Mouse (Mus musculus): ENCODE data around the gene Akap13. TPM values are rescaled to one million over a fixed set of nuclear protein-coding genes. Genes with fewer than 3 reads are reported as not detected.

Gene Akap13
- polyA plus RNA-seq, 1 experiment, result 51.8 TPM

- Histone ChIP-seq H3K4me1 (ENCODE audit: control insufficient read depth, insufficient read depth, low read length) (peaks cover 7% of the 10 kb centered on the region; the same call in 1 of the 2 replicates), H3K27ac (ENCODE audit: insufficient read depth, low read length) (no peak overlapping the region), H3K4me3 (ENCODE audit: insufficient read depth, low read length) (no peak overlapping the region)
- TF ChIP-seq CTCF (IDR thresholded peaks at IDR 0.05; ENCODE audit: borderline replicate concordance, insufficient read depth, low read length), result no peak
- TF ChIP-seq POLR2A (IDR thresholded peaks at IDR 0.05; ENCODE audit: low read depth, low read length), result no peak
Measured at GRCm38 (mm10) chr7:75710920-75711319, 255.6 kb downstream of the Akap13 start.

DNA sequence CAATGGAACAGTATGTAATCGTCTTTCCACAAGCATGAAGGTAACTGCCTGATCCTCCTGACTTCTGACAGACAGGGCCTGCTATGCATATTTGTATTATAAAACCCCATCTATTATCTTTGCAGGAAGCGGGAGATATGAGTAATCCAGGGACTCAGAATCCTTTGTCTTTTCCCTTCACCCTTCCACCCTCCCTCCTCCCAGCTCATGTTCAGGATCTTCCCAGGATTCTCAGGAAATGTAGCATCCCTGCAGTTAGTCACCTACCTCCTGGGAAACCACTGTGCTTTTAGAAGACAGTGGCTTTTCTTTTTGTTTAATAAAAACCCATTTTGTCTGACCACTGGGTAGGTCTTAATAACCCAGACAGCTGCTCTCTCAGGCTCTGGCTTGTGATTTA lies 256.1 kb downstream of the Akap13 start:
- Histone ChIP-seq H3K4me3 (ENCODE audit: insufficient read depth, low read length) (no peak overlapping the region), H3K27ac (ENCODE audit: insufficient read depth, low read length) (0 out of 2 replicates have a peak overlapping the region, but pooled peaks have one; percentile 18), H3K4me1 (ENCODE audit: control insufficient read depth, insufficient read depth, low read length) (peaks cover 7% of the 10 kb centered on the region; the same call in 1 of the 2 replicates)
- TF ChIP-seq POLR2A (IDR thresholded peaks at IDR 0.05; ENCODE audit: low read depth, low read length) (no peak), CTCF (IDR thresholded peaks at IDR 0.05; ENCODE audit: borderline replicate concordance, insufficient read depth, low read length) (no peak)

DNA sequence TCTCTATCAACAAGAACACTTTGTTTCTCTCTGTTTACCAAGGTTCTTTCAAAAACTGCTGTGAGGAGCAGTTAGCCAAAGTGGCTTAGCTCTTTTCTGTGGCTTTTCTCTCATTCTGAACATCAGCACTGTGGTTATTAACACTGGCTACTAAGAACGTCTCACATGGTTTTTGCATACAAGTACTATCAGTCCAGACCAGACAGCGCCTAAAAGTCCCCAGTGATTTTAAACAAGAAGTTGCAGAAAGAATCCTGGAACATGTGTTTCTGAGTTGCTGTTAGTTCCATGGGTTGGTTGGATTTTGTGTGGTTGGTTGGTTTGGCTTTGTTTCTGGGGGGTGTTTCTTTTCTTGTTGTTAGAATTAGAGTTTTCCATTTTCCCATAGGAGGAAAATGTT lies 257.5 kb downstream of the Akap13 start:
- H3K27ac ChIP-seq (ENCODE audit: insufficient read depth, low read length), result no peak overlapping the region
- no peak for TF ChIP-seq CTCF (IDR thresholded peaks at IDR 0.05; ENCODE audit: borderline replicate concordance, insufficient read depth, low read length)
- peaks cover 7% of the 10 kb centered on the region; the same call in 1 of the 2 replicates for H3K4me1 ChIP-seq (ENCODE audit: control insufficient read depth, insufficient read depth, low read length)
- H3K4me3 ChIP-seq (ENCODE audit: insufficient read depth, low read length), result no peak overlapping the region

DNA sequence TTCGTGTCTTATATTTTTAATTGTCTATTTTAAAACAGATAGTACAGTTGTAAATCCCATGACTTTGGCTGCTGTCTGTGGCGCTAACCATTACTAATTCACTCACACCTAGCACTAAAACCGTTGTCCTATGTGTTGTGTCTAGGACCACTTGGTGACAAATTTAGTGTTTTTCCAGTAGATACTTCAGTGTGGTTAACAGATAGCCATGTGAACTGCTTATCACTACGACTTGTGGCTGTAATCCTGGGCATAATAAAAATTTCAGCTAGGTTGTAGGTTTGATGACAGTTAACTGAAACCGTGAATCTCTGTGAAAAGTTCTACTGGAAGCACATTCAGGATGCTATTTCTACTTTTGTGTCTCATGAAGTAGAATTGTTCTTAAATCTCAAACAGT lies 258.6 kb downstream of the Akap13 start:
- no peak overlapping the region for H3K27ac ChIP-seq (ENCODE audit: insufficient read depth, low read length)
- TF ChIP-seq POLR2A (IDR thresholded peaks at IDR 0.05; ENCODE audit: low read depth, low read length), result no peak
- no peak for TF ChIP-seq CTCF (IDR thresholded peaks at IDR 0.05; ENCODE audit: borderline replicate concordance, insufficient read depth, low read length)
- no peak overlapping the region for H3K4me3 ChIP-seq (ENCODE audit: insufficient read depth, low read length)
- peaks cover 7% of the 10 kb centered on the region; the same call in 1 of the 2 replicates for H3K4me1 ChIP-seq (ENCODE audit: control insufficient read depth, insufficient read depth, low read length)

GRCm38 (mm10) chr7:75715026-75715425 lies 259.7 kb downstream of the Akap13 start:
- TF ChIP-seq CTCF (IDR thresholded peaks at IDR 0.05; ENCODE audit: borderline replicate concordance, insufficient read depth, low read length) (no peak), POLR2A (IDR thresholded peaks at IDR 0.05; ENCODE audit: low read depth, low read length) (no peak)
- Histone ChIP-seq H3K4me1 (ENCODE audit: control insufficient read depth, insufficient read depth, low read length) (peaks cover 7% of the 10 kb centered on the region; the same call in 1 of the 2 replicates), H3K27ac (ENCODE audit: insufficient read depth, low read length) (no peak overlapping the region), H3K4me3 (ENCODE audit: insufficient read depth, low read length) (no peak overlapping the region)

GRCm38 (mm10) chr7:75715939-75716338 lies 260.6 kb downstream of the Akap13 start:
- Histone ChIP-seq H3K27ac (ENCODE audit: insufficient read depth, low read length) (peak overlapping the region; percentile 32; the same call in 1 of the 2 replicates), H3K4me1 (ENCODE audit: control insufficient read depth, insufficient read depth, low read length) (peaks cover 6% of the 10 kb centered on the region; the same call in 1 of the 2 replicates), H3K4me3 (ENCODE audit: insufficient read depth, low read length) (no peak overlapping the region)
- TF ChIP-seq CTCF (IDR thresholded peaks at IDR 0.05; ENCODE audit: borderline replicate concordance, insufficient read depth, low read length), result no peak
- no peak for TF ChIP-seq POLR2A (IDR thresholded peaks at IDR 0.05; ENCODE audit: low read depth, low read length)

DNA sequence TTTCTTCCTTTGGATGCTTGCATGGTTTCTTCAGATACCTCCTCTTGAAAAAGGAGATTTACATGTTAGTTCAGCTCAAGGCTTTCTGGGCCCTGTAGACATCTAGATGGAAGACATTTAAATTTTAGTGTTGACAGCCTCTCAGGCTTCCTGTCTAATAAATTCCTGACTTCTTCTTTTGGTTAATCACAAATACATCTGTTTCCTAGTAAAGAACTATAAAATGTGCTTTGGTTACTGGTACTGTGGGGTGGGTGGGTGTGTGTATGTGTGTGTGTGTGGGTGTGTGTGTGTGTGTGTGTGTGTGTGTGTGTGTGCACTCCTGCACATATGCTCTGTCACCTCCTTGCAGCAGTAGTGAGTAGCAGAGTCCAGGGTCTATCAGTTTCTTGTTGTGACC lies 262.0 kb downstream of the Akap13 start:
- no peak overlapping the region for H3K4me3 ChIP-seq (ENCODE audit: insufficient read depth, low read length)
- H3K4me1 ChIP-seq (ENCODE audit: control insufficient read depth, insufficient read depth, low read length), result peaks cover 2% of the 10 kb centered on the region; the same call in 1 of the 2 replicates
- H3K27ac ChIP-seq (ENCODE audit: insufficient read depth, low read length), result no peak overlapping the region
- TF ChIP-seq CTCF (IDR thresholded peaks at IDR 0.05; ENCODE audit: borderline replicate concordance, insufficient read depth, low read length) (no peak), POLR2A (IDR thresholded peaks at IDR 0.05; ENCODE audit: low read depth, low read length) (no peak)

DNA sequence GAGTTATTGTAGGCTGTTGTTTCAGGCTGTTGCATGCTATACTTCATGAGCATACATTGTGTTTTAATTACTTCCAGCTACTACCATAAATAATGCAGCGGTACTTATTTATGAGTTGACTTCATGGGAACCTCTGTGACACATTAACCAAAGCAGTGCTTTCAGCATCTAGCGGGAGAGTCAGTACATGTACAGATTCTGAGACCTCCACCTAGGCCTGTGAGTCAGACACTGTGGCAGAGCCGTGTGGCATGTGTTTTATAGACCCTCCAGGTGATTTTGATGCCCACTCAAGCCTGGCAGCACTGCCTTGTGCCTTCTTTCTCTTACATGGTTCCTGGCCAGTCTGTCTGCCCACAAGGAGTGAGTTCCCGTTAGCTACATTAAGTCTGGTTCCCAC lies 266.0 kb downstream of the Akap13 start:
- Histone ChIP-seq H3K27ac (ENCODE audit: insufficient read depth, low read length) (no peak overlapping the region), H3K4me3 (ENCODE audit: insufficient read depth, low read length) (no peak overlapping the region), H3K4me1 (ENCODE audit: control insufficient read depth, insufficient read depth, low read length) (no peaks in the 10 kb centered on the region)
- TF ChIP-seq CTCF (IDR thresholded peaks at IDR 0.05; ENCODE audit: borderline replicate concordance, insufficient read depth, low read length) (no peak), POLR2A (IDR thresholded peaks at IDR 0.05; ENCODE audit: low read depth, low read length) (no peak)

- Histone ChIP-seq H3K4me3 (ENCODE audit: insufficient read depth, low read length) (no peak overlapping the region), H3K27ac (ENCODE audit: insufficient read depth, low read length) (no peak overlapping the region), H3K4me1 (ENCODE audit: control insufficient read depth, insufficient read depth, low read length) (no peaks in the 10 kb centered on the region)
- TF ChIP-seq CTCF (IDR thresholded peaks at IDR 0.05; ENCODE audit: borderline replicate concordance, insufficient read depth, low read length) (no peak), POLR2A (IDR thresholded peaks at IDR 0.05; ENCODE audit: low read depth, low read length) (no peak)
Measured at GRCm38 (mm10) chr7:75724012-75724411, 268.7 kb downstream of the Akap13 start.

DNA sequence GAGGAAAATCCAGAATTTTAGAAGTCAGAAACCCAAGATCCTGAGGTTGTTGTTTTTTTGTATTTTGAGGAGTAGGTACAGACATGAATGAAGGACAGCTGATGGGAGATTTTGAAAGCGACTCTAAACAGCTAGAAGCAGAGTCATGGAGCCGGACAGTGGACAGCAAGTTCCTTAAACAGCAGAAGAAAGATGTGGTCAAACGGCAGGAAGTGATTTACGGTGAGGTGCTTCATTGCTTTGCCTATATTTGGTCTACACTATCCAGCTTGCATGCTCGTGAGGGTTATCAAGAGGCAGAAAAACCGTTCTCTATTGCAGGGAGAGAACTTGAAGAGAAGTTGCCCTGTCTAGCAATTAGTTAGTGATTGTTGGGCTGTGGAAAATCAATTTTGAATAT lies 270.6 kb downstream of the Akap13 start:
- TF ChIP-seq POLR2A (IDR thresholded peaks at IDR 0.05; ENCODE audit: low read depth, low read length) (no peak), CTCF (IDR thresholded peaks at IDR 0.05; ENCODE audit: borderline replicate concordance, insufficient read depth, low read length) (no peak)
- no peak overlapping the region for H3K27ac ChIP-seq (ENCODE audit: insufficient read depth, low read length)

DNA sequence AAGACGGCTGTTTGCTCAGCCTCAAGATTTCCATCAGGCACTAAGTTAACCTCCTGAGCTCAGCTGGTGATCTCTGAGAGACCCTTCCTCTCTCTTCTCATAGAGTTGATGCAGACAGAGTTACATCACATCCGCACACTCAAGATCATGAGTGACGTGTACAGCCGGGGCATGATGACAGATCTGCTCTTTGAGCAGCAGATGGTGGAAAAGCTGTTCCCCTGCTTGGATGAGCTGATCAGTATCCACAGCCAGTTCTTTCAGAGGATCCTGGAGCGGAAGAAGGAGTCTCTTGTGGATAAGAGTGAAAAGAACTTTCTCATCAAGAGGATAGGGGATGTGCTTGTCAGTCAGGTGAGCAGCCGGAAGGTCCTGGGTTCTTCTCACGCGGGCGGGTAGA lies 271.5 kb downstream of the Akap13 start:
- no peak overlapping the region for H3K27ac ChIP-seq (ENCODE audit: insufficient read depth, low read length)
- H3K4me1 ChIP-seq (ENCODE audit: control insufficient read depth, insufficient read depth, low read length), result no peaks in the 10 kb centered on the region
- H3K4me3 ChIP-seq (ENCODE audit: insufficient read depth, low read length), result no peak overlapping the region
- no peak for TF ChIP-seq POLR2A (IDR thresholded peaks at IDR 0.05; ENCODE audit: low read depth, low read length)
- TF ChIP-seq CTCF (IDR thresholded peaks at IDR 0.05; ENCODE audit: borderline replicate concordance, insufficient read depth, low read length), result no peak

More for the DNA sequence above, 270.6 kb downstream of the Akap13 start:
- no peaks in the 10 kb centered on the region for H3K4me1 ChIP-seq (ENCODE audit: control insufficient read depth, insufficient read depth, low read length)
- no peak overlapping the region for H3K4me3 ChIP-seq (ENCODE audit: insufficient read depth, low read length)
